Mouse (Mus musculus) heart, postnatal 14 days (tissue): ENCODE measurements around the gene Nmur1. TPM values are rescaled to one million over a fixed set of nuclear protein-coding genes. Genes with fewer than 3 reads are reported as not detected.

Experiments used
- DNase-seq, 2 experiments: peaks; one replicate each; pipeline ENCODE4 v3.0.0; 2021 to 2022
- intact Hi-C: fragments of 180-260 bp; cut with DNase I; formaldehyde crosslinking; loops from one replicate; pipeline ENCODE4 v1.15.1; 2025
- total RNA-seq, 2 experiments: library from RNA; stranded (reverse); gene quantifications; 2 replicates each; pipeline ENCODE4 v1.2.3; 2021

Gene Nmur1
- total RNA-seq, 2 experiments from 2014 or later, result not detected

- intact Hi-C loops, result no loop called here
- peak in 1 of 2 experiments; percentile 36 for DNase-seq
These were observed 9.7 kb downstream of the Nmur1 start for GRCm38 (mm10) chr1:86416321-86416720.

GRCm38 (mm10) chr1:86415612-86416184, 10.3 kb downstream of the Nmur1 start:
- intact Hi-C loops, result no loop called here
- peak; percentile 49 to 61 for DNase-seq

- intact Hi-C loops, result no loop called here
These were observed 10.9 kb downstream of the Nmur1 start for GRCm38 (mm10) chr1:86415144-86415543.

GRCm38 (mm10) chr1:86414715-86415114, 11.3 kb downstream of the Nmur1 start:
- intact Hi-C loops, result no loop called here

More at GRCm38 (mm10) chr1:86415144-86415543, 10.9 kb downstream of the Nmur1 start:
- no peak for DNase-seq

GRCm38 (mm10) chr1:86409476-86409875, 16.6 kb downstream of the Nmur1 start:
- no peak for DNase-seq
- intact Hi-C loops, result no loop called here

More at GRCm38 (mm10) chr1:86414715-86415114, 11.3 kb downstream of the Nmur1 start:
- DNase-seq, result no peak

GRCm38 (mm10) chr1:86408515-86408914, 17.5 kb downstream of the Nmur1 start:
- DNase-seq, result no peak

GRCm38 (mm10) chr1:86406914-86407313, 19.1 kb downstream of the Nmur1 start:
- intact Hi-C loops, result no loop called here
- peak; percentile 18 to 55 for DNase-seq

More at GRCm38 (mm10) chr1:86408515-86408914, 17.5 kb downstream of the Nmur1 start:
- intact Hi-C loops, result no loop called here

GRCm38 (mm10) chr1:86406313-86406712, 19.7 kb downstream of the Nmur1 start:
- intact Hi-C loops, result no loop called here

GRCm38 (mm10) chr1:86404834-86405233, 21.2 kb downstream of the Nmur1 start:
- no peak for DNase-seq
- intact Hi-C loops, result no loop called here

More at GRCm38 (mm10) chr1:86406313-86406712, 19.7 kb downstream of the Nmur1 start:
- DNase-seq, result no peak

GRCm38 (mm10) chr1:86400096-86400754, 25.8 kb downstream of the Nmur1 start:
- DNase-seq, result no peak
- intact Hi-C loops, result no loop called here

- intact Hi-C loops, result no loop called here
- DNase-seq, result no peak
These were observed 26.7 kb downstream of the Nmur1 start for GRCm38 (mm10) chr1:86399322-86399721.

GRCm38 (mm10) chr1:86398222-86398621, 27.8 kb downstream of the Nmur1 start:
- no peak for DNase-seq
- intact Hi-C loops, result no loop called here

GRCm38 (mm10) chr1:86397621-86398020, 28.4 kb downstream of the Nmur1 start:
- DNase-seq, result no peak
- intact Hi-C loops, result no loop called here

GRCm38 (mm10) chr1:86395897-86396296, 30.1 kb downstream of the Nmur1 start:
- no peak for DNase-seq
- intact Hi-C loops, result no loop called here

- no peak for DNase-seq
- intact Hi-C loops, result no loop called here
These were observed 31.8 kb downstream of the Nmur1 start for GRCm38 (mm10) chr1:86394246-86394645.

GRCm38 (mm10) chr1:86393219-86393618, 32.8 kb downstream of the Nmur1 start:
- DNase-seq, result no peak
- intact Hi-C loops, result no loop called here

GRCm38 (mm10) chr1:86391425-86391824, 34.6 kb downstream of the Nmur1 start:
- intact Hi-C loops, result no loop called here

GRCm38 (mm10) chr1:86389230-86389629, 36.8 kb downstream of the Nmur1 start:
- DNase-seq, result peak; percentile 75 to 87
- intact Hi-C loops, result loop anchor here (5.0 kb wide), 1 partner anchor 38 kb away; the partner anchor contains the start of genes Nmur1 and Tex44

More at GRCm38 (mm10) chr1:86391425-86391824, 34.6 kb downstream of the Nmur1 start:
- DNase-seq, result no peak

- intact Hi-C loops, result no loop called here
- DNase-seq, result peak; percentile 38 to 70
These were observed 45.0 kb downstream of the Nmur1 start for GRCm38 (mm10) chr1:86381027-86381426.

GRCm38 (mm10) chr1:86379161-86379569, 46.9 kb downstream of the Nmur1 start:
- peak in 1 of 2 experiments; percentile 35 for DNase-seq
- intact Hi-C loops, result no loop called here

- no peak for DNase-seq
- intact Hi-C loops, result no loop called here
These were observed 47.4 kb downstream of the Nmur1 start for GRCm38 (mm10) chr1:86378662-86379061.

- DNase-seq, result no peak
- intact Hi-C loops, result no loop called here
These were observed 49.7 kb downstream of the Nmur1 start for GRCm38 (mm10) chr1:86376354-86376753.
